Mouse (Mus musculus) adrenal gland, postnatal 14 days (tissue): ENCODE results near the gene Gtse1. TPM values are rescaled to one million over a fixed set of nuclear protein-coding genes. Genes with fewer than 3 reads are reported as not detected.

Experiments used
- total RNA-seq: library from RNA; stranded (reverse); gene quantifications from 2 replicates; pipeline ENCODE4 v1.2.3, GENCODE M21; 2021

Gtse1 gene
- total RNA-seq, 1 experiment from 2014 or later = 4.6 TPM

Other genes with a start within 250 kb of the Gtse1 start
- gene Ppara, start 124.8 kb upstream of the Gtse1 start, total RNA-seq = 63.3 and 84.9 TPM in 2 replicates
- gene Cdpf1, start 48.0 kb upstream of the Gtse1 start, total RNA-seq = 17.9 and 20.2 TPM in 2 replicates
- 0.15 and 0.34 TPM in 2 replicates for gene Pkdrej, start 38.0 kb upstream of the Gtse1 start, total RNA-seq
- 21.0 and 28.2 TPM in 2 replicates for gene Ttc38, start 27.4 kb upstream of the Gtse1 start, total RNA-seq
- gene Trmu, start 19.6 kb downstream of the Gtse1 start, total RNA-seq = 32.1 and 34.9 TPM in 2 replicates
- gene Celsr1, start 174.0 kb downstream of the Gtse1 start, total RNA-seq = 4.5 and 4.6 TPM in 2 replicates
- 16.1 and 17.5 TPM in 2 replicates for gene Gramd4, start 197.9 kb downstream of the Gtse1 start, total RNA-seq